Mouse (Mus musculus): ENCODE results near the gene Ankrd2.

Gene Ankrd2

DNA sequence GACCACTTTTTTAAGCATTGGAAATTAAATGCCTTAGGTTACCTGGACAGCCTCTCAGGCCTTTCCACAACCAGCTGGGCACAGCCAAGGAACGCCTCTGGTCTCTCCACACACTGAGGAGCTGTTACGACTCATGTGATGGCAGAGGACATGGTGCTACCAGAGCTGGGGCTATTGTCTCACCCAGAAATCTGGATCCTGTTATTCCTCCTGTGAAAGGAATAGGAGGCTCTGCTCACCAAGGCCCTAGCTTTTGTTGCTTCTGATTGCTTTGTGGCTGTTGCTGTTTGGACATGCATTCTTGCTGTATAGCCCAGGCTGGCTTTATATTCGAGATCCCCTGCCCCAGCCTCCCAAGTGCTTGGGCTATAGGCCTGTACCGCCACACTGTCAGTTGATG lies 19.5 kb upstream of the Ankrd2 start:
- no peak for DNase-seq

- no peak for DNase-seq
Measured at GRCm38 (mm10) chr19:42016840-42017239, 19.0 kb upstream of the Ankrd2 start.

GRCm38 (mm10) chr19:42017399-42018247 lies 18.2 kb upstream of the Ankrd2 start:
- DNase-seq = peak; percentile 89 to 90

DNA sequence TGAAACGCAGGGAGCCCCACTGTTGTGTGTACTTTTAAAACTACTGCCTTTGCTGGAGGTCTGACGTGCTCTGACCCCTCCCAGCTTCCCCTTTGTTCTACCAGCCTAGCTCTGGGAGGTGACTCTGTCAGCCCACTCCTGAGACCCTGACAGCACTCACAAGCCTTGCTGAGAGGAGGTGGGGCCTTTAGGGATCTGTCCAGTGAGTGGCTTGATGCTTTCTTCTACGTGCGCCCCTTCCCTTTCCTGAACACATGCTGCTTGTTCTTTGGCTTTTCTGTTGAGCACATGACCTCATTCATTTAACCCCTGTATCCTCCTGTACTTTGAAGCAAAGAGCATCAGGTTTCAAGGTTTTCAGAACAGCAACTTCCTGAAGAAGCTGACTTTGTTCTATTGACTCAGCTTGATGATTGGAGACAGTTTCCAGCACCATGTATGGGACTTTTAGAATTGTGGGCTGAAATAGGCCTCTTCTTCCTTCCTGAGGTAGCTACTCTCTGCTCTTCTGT lies 16.7 kb upstream of the Ankrd2 start:
- no peak for DNase-seq

DNA sequence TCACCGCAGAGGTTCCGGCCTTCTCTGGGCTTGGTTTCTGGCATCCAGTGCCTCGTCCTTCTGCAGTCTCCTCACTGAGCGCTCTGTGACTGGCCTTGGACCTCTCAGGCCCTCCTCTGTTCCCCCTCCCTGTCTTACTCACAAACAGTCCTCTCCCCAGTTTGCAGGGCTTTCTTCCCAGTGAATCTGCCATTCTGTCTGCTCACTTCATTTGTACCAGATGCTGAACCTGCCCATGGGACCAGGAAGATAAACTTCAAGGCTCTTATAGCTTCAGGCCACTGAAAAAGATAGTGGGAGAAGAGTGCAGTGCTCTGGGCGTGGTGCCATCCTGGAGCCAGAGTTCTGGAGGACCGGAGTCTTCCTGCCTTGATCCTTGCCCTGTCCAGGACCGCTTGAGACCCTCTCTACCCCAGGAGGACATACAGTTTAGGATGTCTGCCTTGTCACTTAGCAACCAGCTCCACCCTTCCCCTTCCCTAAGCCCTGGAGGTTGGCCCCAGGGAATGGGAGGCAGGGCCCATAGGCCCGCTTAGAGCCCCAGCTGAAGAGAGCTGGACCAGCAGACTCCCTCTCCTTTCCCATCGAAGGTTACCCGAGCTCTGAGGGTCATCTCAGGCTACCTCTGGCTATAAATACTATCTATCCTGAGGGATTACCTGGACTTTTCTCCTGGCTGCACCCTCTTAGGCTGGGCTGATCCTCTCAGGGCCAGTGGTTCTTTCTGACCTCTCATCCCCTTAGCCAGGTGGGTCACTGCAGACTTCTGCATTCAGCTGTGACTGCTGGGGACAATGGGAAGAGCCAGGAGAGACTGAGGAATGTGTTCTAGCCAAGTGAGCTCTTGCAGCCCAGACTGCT lies 13.9 kb upstream of the Ankrd2 start:
- DNase-seq = no peak

- no peak for DNase-seq
Measured at GRCm38 (mm10) chr19:42022542-42022848, 13.3 kb upstream of the Ankrd2 start.

- peak; percentile 89 to 94 for DNase-seq
Measured at GRCm38 (mm10) chr19:42026158-42026557, 9.6 kb upstream of the Ankrd2 start.

DNA sequence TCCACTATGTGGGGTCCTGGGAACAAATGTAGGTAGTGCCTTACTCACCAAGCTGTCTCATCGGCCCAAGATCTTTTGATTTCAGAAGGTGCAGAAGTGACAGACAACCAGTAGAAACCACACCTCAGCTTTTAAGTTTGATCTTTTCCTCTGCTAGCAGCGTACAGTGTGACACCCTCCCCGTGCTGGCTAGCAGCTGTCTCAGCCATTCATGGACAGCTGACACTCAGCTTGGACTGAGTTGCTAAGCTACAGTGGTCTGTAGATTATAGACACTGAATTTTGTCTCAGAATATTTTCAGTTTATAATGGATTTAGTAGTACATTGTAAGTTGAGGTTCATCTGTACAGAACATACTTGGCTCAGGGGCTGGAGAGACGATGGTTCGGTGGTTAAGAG lies 4.7 kb upstream of the Ankrd2 start:
- DNase-seq = no peak

- peak; percentile 26 to 36 for DNase-seq
Measured at GRCm38 (mm10) chr19:42033611-42034010, 2.2 kb upstream of the Ankrd2 start.

GRCm38 (mm10) chr19:42034146-42034775 lies 1.5 kb upstream of the Ankrd2 start:
- peak in 1 of 2 experiments; percentile 21 for DNase-seq

GRCm38 (mm10) chr19:42034881-42035455 lies 832 bp upstream of the Ankrd2 start:
- no peak for DNase-seq

- no peak for DNase-seq
Measured at GRCm38 (mm10) chr19:42036357-42036756, 557 bp downstream of the Ankrd2 start.

GRCm38 (mm10) chr19:42037167-42037702 lies 1.4 kb downstream of the Ankrd2 start:
- no peak for DNase-seq

DNA sequence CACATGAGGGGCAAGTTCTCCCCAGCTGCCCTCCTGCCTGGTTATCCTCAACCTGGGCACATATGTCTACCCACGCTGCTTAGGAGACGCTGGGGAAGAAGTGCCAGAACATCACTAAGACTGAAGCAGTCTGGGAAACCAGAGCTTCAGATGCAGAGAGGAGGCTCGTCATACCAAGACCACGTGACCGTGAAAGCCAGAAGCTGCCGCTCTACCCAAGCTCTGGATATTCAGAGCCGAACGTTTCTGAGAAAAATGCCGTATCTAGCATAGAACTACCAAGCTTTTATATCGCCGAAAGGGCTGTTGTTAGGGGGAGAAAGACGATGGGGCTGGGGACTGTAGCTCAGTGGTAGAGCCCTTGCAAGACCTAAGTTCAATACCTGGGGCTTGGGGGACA lies 2.5 kb downstream of the Ankrd2 start:
- DNase-seq = no peak

DNA sequence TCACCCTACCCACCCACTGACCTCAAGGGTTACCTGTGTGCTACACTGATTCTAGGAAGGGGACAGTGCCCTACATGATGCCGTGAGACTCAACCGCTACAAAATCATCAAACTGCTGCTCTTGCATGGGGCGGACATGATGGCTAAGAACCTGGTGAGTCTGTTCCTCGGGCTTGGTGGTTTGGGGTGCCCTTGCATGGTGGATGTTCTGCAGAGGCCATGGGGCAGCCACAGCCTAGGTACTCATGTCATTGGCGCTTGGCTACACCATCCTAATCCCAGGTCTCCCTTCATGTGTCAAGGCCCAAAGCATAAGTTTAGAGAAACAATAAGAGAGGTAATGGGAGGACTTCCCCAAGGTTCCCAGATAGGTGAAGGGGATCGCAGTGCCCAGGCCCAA lies 8.2 kb downstream of the Ankrd2 start:
- no peak for DNase-seq

DNA sequence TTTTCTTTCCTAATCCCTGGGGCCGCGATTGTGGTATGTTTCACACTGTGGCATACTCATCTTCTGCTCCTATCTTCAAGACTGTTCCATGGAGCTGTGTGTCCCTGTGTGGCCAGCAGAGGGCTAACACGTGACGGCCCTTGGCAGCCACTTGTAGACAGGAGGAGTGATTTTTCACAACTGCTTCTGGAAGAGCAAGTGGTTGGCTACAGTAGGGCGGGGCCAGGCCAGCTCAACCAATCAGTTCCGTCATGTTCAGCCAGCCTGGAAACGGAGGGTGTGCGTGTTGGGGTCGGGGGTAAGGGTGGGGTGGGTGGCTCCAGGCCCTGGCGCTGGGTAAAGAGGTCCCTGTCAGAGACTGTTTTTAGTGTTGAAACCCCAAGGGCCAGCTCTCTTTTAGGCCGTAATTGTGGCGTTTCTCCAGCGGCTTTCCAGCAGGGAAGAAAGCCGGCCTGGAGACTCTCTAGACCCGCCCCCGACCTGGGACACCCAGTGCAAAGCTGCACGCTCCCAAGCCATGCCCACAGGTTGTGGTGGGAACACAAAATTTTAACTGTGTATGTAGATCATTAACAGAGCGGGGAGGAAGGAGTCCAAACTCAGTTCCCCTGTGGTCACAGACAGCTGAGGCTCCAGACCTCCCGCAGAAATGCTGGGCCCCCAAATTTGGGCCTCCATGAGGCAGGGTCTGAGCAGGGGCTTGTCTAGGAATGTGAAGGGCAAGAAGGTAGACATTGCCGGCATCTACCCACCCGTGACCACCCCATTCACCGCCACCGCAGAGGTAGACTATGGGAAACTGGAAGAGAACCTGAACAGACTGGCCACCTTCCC lies 9.7 kb downstream of the Ankrd2 start, which contains the start of gene Hoga1:
Gene Hoga1 (plus strand): TSS at position 342 of the 834 bp plus-strand sequence.
- peak; percentile 50 to 60 for DNase-seq

GRCm38 (mm10) chr19:42050251-42050650 lies 14.5 kb downstream of the Ankrd2 start:
- no peak for DNase-seq

- no peak for DNase-seq
Measured at GRCm38 (mm10) chr19:42051351-42051750, 15.6 kb downstream of the Ankrd2 start.

DNA sequence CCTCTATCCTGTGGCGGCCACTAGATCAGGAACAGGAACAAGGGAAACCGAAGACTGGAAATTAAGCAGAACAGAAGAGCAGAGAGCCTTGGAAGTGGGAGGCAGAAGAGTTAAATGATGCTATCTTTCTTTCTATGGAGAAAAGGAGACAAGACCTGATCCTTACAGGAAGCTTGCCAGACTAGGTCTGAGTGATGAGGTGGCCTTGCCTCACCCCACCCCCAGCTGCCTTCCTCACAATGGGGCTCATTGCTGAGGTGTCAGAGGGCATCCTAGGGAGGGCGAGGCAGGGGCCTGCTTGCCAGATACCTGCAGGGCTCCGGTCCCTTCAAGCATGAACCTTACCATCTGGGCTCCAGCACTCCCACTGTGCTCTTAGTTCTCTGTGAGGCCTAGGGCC lies 16.1 kb downstream of the Ankrd2 start, which contains the start of gene 4933411K16Rik:
Gene 4933411K16Rik (plus strand): TSS at position 301 of the 400 bp plus-strand sequence.
- no peak for DNase-seq

- no peak for DNase-seq
Measured at GRCm38 (mm10) chr19:42054255-42054654, 18.5 kb downstream of the Ankrd2 start.

DNA sequence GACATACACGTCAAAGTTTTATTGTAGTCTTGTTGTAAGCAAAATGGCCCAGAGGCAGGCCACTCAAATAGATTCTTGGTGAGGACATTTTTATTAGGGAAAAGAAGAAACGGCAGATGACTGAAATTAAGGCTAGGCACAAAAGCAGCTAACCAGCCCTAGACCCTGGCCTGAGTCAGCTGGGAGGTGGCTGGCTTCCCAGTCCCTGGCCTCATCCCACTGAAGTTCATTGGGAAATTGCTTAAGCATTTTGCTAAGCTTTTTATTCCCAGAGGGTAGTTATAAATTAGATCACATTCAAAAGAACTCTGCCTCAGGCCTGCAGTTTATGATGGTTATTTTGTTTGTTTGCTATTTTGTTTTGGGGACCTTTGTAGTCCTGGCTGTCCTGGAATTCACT lies 20.1 kb downstream of the Ankrd2 start:
- no peak for DNase-seq

Measured in cerebellum, postnatal 36 days (tissue).